Mouse (Mus musculus): ENCODE measurements around the gene Pheta1. TPM values are rescaled to one million over a fixed set of nuclear protein-coding genes. Genes with fewer than 3 reads are reported as not detected.

Gene Pheta1
- polyA plus RNA-seq, 1 experiment from 2014 or later: 41.1 TPM

DNA sequence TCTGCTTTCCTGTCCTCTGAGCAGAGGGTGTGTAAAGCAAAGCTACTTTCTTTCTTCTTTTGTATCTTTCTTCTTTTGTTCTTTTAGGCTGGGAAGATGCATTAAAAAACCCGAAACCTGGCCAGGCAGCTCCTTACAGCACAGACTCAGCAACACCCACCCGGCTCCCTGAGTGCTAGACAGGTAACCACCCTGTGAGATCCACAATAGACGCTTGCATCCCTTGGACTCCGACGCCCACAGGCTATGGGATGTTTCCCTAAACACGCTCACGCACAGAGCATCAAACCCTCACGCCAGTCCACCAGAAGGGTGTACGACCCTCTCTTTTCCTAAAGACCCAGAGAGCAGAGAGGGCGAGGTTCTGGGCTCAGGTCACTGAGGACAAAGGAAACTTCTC is 45.9 kb downstream of the Pheta1 start:
- H3K9me3 ChIP-seq: no peaks in the 10 kb centered on the region
- no peak for ATAC-seq (ENCODE audit: insufficient number of reproducible peaks, insufficient read depth, low FRiP score, low TSS enrichment, low read depth)
- 45% methylated on average over 10 of the region's 10 CpGs for WGBS
- no peaks in the 10 kb centered on the region; the same call in 1 of the 2 replicates for H3K27me3 ChIP-seq
- H3K9ac ChIP-seq: no peak overlapping the region
- H3K36me3 ChIP-seq: no peaks in the 10 kb centered on the region
- H3K27ac ChIP-seq: no peak overlapping the region
- no peak overlapping the region for H3K4me3 ChIP-seq
- 0 out of 2 replicates have a peak, but pooled peaks cover 4% of the 10 kb centered on the region for H3K4me1 ChIP-seq
- H3K4me2 ChIP-seq: no peak overlapping the region

DNA sequence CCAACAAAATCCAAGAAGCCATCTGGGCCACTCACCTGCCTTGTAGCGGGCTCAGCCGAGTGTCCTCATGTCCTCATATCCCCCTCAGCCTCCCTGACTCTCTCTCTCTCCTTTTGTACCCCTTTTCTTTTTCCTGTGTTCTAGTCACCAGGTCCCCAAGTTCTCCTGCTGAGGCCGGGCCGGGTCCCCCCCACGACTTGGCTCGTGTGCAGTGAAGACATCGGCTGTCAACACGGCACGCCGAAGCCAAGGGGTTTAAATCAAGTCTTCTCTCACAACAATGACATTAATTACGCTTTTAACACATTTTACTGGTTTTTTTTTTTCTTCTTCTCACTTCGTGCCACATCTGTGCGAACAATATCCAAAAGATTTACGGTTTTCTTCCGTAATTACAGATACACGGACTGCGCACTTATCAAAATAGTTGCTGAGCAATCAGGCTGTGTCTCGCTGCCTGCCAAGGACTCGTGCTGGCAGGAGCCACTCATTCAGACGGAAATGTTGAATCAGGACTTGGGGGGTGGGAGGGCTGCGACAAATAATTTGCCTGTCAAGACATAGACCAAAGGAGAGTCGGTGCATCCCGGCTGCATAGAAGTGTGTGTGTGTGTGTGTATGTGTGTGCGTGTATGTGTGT is 46.5 kb downstream of the Pheta1 start:
- H3K4me2 ChIP-seq: no peak overlapping the region
- no peak overlapping the region for H3K4me3 ChIP-seq
- H3K27me3 ChIP-seq: no peaks in the 10 kb centered on the region; the same call in 1 of the 2 replicates
- no peak for ATAC-seq (ENCODE audit: insufficient number of reproducible peaks, insufficient read depth, low FRiP score, low TSS enrichment, low read depth)
- H3K27ac ChIP-seq: no peak overlapping the region
- no peaks in the 10 kb centered on the region for H3K9me3 ChIP-seq
- H3K4me1 ChIP-seq: 0 out of 2 replicates have a peak, but pooled peaks cover 4% of the 10 kb centered on the region
- H3K9ac ChIP-seq: no peak overlapping the region
- 65% methylated on average over 24 of the region's 24 CpGs for WGBS
- H3K36me3 ChIP-seq: no peaks in the 10 kb centered on the region

GRCm38 (mm10) chr5:121902809-121903745 is 54.3 kb downstream of the Pheta1 start:
- Histone ChIP-seq H3K9me3 (no peaks in the 10 kb centered on the region), H3K4me1 (peaks cover 15% of the 10 kb centered on the region), H3K4me2 (no peak overlapping the region), H3K4me3 (no peak overlapping the region), H3K27ac (no peak overlapping the region), H3K9ac (0 out of 2 replicates have a peak overlapping the region, but pooled peaks have one; percentile 27), H3K27me3 (no peaks in the 10 kb centered on the region), H3K36me3 (no peaks in the 10 kb centered on the region)
- ATAC-seq (ENCODE audit: insufficient number of reproducible peaks, insufficient read depth, low FRiP score, low TSS enrichment, low read depth): no peak
- WGBS: 41% methylated on average over 23 of the region's 23 CpGs

Small RNA genes lying within 50 kb of the gene (microRNA-seq; reads per million reads assigned to microRNA genes)
- not detected for gene Mir7031

Other genes with a start within 250 kb of the Pheta1 start
- gene Acad12, start 230.0 kb upstream of the Pheta1 start, polyA plus RNA-seq (2015; fragmentation: Nextera tagmentation; extraction: Ambion mirVana): 1.2 and 1.9 TPM in 2 replicates
- gene Acad10, start 188.5 kb upstream of the Pheta1 start, polyA plus RNA-seq (2015; fragmentation: Nextera tagmentation; extraction: Ambion mirVana): 1.9 and 2.1 TPM in 2 replicates
- 44.5 and 44.7 TPM in 2 replicates for gene Brap, start 188.4 kb upstream of the Pheta1 start, polyA plus RNA-seq (2015; fragmentation: Nextera tagmentation; extraction: Ambion mirVana)
- gene Atxn2, start 137.6 kb upstream of the Pheta1 start, polyA plus RNA-seq (2015; fragmentation: Nextera tagmentation; extraction: Ambion mirVana): 53.2 and 69.2 TPM in 2 replicates
- 11.3 and 12.2 TPM in 2 replicates for gene Sh2b3, start 11.3 kb upstream of the Pheta1 start, polyA plus RNA-seq (2015; fragmentation: Nextera tagmentation; extraction: Ambion mirVana)
- 4.0 and 4.8 TPM in 2 replicates for gene Cux2, start 201.1 kb downstream of the Pheta1 start, polyA plus RNA-seq (2015; fragmentation: Nextera tagmentation; extraction: Ambion mirVana)